Mouse (Mus musculus) left cerebral cortex, adult 8-10 months (tissue): ENCODE results near the gene Calcoco2. TPM values are rescaled to one million over a fixed set of nuclear protein-coding genes. Genes with fewer than 3 reads are reported as not detected.
A peak's percentile ranks its signal among the peaks of the same experiment; 100 is the strongest.
"Not testable (repeated sequence)": the region's sequence is repeated elsewhere in the genome, so short reads cannot be mapped to it uniquely, and the experiment has no call there.

Experiments used
- DNase-seq, 2 experiments: peaks; one replicate each; pipeline ENCODE4 v3.0.0; 2022; ENCODE audit warnings: low spot score in 2 of 2
- total RNA-seq, 4 experiments: library from RNA; stranded (reverse); gene quantifications; 2 replicates each; pipeline ENCODE4 v1.2.4; 2022

Gene Calcoco2
- total RNA-seq: not detected

DNA sequence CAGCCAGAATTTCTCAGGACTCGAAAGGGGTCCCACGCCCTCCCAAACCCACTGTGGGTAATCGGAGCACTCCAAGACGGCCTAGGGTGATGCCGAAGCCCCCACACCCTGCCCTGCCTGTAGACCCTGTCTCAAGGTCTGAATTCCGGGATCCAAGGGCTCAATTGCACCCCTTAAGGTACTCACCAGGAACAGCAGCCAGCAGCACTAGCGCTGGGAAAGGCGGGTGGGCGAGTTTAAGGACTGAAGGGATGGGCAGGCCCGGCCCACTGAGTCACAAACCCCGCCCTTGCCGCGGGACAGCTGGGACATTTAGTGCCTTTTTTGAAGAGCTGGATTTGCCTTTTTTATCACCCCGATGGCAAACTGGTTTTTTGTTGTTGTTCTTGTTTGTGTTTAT is at the start of gene Calcoco2:
TSS of gene Calcoco2 (minus strand) at position 214 of the 400 bp plus-strand sequence.
- DNase-seq: no peak

DNA sequence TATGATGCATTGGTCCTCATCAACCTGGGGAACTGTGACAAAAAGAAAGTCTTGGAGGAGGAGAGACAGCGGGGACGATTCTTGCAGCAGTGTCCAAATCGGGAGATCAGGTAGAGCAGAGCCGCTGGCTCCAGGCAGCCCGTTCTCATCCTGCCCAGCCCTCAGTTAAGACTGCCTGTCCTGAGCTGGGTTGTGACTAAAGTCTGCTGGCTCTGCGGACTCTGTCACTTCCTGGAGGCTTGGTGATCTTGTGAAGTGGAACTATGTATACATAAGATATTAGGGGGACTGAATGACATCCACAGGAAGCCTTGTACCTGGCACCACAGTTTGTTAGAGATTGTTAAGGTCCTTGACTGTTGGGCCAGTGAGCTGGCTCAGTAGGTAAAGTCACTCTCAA is 35.7 kb upstream of the Calcoco2 start:
- no peak for DNase-seq

DNA sequence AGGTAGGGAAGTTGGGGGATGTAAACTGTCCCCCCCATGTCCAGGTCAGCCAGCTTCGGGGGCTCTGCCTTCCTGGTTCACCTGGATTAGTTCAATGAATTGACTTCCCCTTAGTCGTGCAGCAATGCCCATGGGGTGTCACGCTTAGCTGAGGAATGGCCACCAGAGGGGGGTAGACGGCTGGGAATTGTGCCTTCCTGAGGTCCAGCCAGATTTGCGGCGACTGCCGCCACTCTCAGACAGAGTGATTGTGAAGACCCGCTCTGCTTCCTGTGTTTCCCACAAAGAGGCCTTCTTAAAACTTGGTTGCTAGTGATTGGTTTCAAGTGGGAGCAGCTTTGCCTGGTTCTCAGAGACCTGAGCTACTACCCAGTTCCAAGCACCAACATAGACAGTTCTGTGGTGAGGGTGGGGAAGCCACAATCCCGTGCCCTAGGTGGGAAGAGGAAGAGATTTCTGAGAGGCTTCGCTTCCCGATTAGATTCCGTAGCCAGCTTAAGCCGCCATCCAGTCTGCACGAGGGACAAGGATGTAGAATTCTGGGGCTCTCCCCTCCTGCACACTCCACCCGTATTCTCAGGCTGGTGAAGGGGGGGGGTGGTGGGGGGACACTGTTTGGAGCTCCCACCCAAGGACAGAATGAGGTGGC is 34.0 kb upstream of the Calcoco2 start:
- peak in 1 of 2 experiments; percentile 19 for DNase-seq

DNA sequence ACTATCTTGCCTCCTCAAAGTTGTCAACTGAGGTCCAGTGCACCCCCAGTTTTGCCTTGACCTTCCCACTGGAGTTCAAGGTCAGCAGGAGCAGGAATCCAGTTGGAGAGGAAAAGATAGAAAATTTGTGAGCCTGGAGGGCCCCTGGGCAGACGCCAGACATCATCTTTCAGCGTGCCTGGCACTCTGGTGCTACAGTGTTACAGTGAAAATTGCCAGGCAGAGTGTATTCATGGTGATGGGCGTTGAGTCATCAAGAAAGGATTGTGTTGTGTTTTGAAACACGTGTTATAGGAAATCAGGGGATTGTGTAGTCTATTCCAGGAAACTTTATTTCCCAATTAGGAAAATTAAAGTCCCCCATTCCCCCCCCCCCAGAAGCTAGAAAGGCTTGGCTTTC is 32.0 kb upstream of the Calcoco2 start:
- DNase-seq: no peak

DNA sequence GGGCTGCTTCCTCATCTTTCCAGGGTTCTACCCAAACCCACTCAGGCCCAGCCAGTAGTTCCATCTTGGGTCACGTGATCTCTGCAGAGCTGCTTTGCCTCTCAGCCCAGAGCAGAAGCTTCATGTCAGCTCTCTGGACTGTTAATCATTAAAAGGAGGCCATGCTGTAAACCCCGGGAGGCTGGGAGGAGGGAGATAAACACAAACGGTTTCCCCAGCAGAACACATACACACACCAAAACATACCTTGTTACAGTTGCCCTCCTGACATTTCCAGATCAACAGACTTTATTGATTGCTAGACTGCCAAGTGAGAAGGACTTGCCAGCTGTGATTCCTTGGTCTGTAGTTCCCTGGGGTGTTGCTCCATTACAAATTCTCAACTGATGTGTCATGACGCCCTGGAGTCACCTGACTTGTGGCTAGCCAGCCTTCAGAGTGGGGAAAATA is 29.0 kb upstream of the Calcoco2 start:
- no peak for DNase-seq

DNA sequence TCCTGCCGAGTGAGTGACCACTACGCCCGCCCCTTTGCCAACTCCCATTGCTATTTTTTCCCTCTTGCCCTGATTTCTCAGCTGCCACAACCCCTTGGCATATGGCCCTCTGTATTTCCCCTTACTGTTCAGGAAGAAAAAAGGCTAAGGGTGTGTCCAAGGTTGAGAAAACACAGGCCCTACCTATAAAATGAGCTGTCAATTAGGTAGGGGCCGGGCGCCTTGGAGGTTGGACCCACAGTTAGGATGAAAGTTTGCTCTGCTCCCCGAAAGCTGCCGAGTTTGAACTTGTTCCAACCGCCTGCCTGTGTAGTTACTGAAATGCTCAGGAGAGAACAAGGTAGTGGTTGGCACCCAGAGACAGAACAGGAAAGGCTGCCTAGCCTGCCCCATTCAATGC is 24.1 kb upstream of the Calcoco2 start:
- DNase-seq: no peak

DNA sequence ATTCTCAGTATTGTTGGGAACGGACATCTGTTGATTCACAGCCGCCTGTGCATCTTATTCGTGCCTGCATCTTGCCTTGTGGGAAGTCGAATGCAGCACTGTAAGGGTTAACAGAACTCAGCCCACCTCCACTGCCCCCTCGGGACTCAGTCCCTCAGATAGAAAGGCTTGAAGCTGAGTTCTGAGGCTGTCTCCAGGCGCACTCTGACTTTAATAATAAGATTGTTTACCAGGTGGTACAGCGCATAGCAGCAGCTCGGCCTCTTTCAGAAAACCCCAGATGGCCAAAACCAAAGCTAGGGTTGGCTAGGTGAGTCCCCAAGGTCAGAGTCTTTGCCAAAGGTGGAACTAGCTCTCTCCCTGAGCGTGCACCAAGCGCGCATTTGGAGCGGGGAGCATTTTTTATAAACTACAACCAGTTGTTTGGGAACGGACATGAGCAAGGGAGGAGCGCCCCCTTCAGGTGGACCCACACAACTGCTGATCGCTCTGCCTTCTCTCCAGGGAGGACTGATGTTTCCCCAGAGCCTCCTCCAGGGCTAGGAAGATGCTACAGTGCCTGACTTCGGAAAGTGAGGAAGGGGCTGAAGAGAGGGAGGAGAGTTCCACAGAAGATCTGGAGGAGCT is 21.6 kb upstream of the Calcoco2 start, which contains the start of gene Ttll6:
TSS of gene Ttll6 (plus strand) at position 548 of the 627 bp plus-strand sequence.
- peak in 1 of 2 experiments; percentile 12 for DNase-seq

DNA sequence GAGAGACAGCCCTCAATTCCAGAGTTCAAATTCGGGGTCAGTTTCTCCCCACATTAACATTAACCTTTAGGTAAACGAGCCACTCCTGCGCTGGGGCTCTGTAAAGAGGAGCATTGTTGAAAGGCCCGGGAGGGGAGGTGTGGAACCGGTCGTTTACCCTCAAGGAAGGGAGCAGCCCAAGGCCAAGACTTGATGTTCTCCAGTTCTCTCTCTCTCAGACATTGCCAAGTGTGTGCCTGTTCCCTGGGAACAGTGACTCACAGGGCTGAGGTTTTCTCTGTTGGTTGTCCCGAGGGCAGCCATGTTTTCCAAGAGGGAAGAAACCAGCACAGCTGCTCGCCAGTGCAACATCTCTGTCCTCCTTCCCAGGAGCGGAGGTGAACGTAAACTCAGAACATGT is 18.8 kb upstream of the Calcoco2 start:
- DNase-seq: no peak

DNA sequence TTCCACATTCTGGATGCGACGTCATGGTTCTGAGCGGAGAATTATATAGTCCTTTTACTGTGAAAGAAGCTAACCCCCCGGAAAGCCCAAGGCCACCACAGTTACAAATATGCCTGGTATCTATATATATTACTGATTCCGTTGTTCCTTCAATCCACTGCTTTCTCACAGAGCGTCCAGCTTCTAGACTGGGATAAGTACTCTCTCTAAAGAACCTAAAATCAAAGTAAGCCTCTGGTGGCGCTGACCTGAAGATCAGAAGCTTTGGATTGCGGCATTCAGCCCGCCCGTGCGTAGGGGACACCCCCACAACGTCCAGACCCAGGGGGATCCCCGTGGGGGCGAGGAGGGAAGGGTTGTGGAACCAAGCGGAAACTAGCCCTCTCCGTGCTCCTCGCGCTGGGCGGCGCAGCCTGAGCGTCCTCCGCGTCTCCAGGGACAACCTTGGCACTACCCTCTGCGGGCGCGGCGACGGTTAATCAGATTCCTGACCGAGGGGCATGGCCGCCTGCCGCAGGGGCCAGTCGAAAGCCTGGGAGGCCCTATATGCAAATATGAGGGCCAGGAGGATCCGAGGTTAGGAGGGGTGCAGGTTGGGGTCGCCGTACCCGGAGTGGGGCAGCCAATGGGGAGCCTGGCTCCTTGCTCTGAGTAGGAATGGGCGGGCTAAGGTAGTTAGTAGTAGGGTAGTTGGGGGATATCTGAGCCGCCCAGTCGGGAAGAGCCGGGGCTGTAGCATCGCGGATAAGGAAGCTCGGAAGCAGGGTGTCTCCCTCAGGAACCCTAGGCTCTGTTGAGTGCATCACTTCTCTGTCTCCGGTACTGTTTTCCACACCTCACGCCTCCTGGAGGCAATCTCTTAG is 12.5 kb upstream of the Calcoco2 start:
- DNase-seq: no peak

DNA sequence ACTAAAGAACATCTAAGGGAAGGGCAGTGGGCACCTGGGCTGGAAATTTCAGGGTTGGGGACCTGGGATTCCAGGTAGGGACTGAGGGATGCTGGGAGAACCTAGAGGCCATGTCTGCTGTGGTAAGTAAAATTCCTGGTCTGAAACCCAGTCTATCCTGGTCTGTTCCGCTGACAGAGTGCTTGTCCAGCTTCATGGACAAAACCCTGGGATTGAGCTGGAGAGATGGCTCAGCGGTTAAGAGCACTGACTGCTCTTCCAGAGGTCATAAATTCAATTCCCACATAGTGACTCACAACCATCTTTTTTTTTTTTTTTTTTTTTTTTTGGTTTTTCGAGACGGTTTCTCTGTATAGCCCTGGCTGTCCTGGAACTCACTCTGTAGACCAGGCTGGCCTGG is 11.0 kb upstream of the Calcoco2 start:
- DNase-seq: not testable (repeated sequence)

DNA sequence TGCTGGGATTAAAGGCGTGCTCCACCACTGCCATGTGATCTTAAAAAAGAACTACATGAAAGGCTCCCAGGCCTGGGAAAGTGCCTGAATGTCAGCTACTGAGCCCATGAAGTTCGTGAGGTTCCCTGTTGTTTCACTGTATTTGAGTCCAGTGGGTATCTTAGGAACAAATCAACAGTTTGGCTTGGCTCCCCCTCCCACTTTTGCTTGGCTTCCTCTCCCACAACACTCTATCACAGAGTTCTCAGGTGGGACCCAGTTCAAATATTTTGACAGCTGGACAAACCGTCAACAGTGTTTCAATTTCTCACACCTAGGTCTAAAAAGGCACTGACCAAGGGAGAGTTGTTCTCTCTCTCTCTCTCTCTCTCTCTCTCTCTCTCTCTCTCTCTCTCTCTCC is 7.6 kb upstream of the Calcoco2 start:
- no peak for DNase-seq

DNA sequence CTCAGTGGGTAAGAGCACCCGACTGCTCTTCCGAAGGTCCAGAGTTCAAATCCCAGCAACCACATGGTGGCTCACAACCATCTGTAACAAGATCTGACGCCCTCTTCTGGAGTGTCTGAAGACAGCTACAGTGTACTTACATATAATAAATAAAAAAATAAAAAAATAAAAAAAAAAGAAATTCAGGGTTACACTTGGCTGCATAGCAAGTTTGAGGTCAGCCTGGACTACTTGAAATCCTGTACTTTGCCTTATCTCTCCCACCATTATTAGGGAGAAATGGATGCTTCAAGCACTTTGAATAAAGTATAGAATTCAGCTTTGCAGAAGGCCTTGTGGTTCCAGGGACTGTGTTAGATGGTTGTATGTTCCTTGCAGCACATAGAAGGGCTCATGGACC is 5.2 kb upstream of the Calcoco2 start:
- DNase-seq: not testable (repeated sequence)

DNA sequence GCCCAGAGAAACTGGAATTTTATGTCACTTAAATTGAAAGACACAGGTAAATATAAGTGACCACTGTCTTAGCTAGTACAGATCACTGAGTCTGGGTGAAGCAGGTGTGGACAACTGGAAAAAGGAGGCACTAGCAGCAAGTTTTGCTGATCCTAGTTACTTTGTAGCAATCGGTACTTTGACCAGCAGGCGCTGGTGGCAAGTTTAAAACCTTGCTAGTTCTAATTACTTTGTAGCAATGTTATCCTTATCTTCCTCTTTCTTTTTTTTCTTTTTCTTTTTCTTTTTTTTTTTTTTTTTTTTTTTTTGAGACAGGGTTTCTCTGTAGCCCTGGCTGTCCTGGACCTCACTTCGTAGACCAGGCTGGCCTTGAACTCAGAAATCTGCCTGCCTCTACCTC is 4.4 kb upstream of the Calcoco2 start:
- DNase-seq: no peak

DNA sequence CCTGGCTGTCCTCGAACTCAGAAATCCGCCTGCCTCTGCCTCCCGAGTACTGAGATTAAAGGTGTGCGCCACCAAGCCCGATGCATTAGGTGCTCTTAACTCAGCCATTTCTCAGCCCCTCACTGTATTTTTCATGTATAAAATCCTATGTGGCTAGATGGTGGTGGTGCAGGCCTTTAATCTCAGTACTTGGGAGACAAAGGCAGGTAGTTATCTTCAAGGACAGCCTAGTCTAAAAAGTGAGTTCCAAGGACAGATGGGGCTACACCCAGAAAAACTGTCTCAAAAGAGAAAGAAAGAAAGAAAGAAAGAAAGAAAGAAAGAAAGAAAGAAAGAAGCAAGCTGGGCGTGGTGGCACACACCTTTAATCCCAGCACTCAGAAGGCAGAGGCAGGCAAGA is 3.7 kb upstream of the Calcoco2 start:
- no peak for DNase-seq

DNA sequence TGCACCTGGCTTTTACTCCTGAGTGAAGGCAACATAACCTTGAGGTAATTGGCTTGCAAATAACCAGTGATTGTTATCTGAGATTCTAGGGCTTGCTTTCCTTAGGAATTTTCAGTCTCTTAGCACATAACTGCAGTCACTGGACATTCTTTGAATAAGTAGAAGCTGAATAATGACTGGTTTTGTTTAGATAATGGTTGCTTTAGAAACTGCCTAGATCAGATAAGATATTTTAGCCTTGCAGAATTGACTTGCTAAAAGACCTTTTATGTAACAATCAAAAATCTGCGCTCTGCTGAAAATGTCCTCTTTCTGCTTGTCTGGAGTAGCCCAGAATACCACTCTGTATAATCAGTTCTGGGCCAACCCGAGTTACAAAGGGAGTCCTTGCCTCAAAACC is 2.3 kb upstream of the Calcoco2 start:
- no peak for DNase-seq

DNA sequence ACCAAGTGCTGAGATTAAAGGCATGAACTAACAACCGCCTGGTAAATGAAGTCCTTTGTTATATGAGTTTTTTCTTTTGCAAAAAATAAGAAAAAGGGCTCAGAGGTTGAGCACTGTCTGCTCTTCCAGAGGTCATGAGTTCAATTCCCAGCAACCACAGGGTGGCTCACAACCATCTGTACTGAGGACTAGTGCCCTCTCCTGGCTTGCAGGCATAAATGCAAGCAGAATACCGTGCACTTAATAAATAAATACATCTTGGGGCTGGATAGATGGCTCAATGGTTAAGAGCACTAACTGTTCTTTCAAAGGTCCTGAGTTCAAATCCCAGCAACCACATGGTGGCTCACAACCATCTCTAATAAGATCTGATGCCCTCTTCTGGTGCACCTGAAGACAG is 814 bp downstream of the Calcoco2 start:
- not testable (repeated sequence) for DNase-seq

DNA sequence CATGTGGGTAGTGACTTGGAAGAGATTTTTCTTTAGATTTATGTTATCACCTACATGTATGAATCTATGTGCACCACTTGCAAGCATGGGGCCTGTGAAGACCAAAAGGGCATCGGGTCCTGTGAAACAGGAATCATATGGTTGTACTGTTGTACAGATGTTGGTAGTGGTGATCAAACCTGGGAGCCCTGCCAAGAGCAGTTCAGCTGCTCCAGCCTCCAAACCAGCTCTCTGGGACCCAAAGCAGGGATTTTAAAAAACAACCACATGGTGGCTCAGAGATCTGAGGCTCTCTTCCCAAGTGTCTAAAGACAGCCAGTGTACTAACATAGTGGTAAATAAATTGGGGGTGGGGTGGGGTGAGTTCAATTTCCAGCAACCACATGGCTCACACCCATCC is 3.4 kb downstream of the Calcoco2 start:
- no peak for DNase-seq

DNA sequence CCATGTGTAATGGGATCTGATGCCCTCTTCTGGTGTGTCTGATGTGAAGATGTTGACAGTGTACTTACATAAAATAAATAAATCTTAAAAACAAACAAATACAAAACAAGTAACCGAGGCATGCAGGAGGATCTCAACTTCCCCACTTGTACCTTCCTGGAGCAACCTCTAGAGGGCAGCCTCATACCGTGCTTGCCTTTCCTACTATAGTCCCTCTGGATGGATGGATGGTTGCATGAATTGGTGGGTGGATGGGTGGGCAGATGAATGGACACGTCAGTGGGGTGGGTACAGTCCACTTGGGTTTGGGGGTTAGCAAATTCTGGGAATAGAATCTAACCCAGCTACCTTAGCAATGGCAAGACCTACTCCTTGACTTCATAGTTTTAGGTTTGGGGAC is 18.4 kb downstream of the Calcoco2 start:
- peak in 1 of 2 experiments; percentile 19 for DNase-seq

DNA sequence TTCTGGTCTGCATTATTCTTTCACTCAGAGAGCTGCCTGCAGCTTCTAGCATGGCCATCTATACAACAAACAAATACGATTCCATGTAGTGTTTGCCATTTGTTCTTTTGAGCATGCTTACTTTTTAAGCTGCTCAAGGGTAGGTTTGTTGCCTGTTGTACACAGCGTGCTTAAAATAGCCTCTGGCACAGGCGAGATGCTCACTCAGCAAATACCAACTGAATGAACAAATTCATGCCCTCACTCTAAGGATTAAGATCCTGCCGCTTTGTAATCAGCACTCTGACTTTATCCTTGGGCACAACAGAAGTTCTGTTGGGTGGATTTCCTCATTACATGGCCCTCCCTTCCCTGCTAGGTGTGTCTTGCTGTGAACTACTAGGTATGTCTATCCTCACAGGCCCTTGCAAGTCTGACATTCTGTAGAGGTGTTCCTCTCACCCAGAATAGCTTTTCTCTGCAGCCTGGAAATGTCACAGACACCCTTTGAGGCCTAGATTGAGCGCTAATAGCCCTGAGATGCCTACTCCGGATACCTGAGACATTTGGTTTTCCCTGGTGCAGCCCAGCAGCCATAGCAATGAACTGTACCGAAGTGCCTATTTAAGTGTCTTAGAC is 19.0 kb downstream of the Calcoco2 start:
- no peak for DNase-seq

DNA sequence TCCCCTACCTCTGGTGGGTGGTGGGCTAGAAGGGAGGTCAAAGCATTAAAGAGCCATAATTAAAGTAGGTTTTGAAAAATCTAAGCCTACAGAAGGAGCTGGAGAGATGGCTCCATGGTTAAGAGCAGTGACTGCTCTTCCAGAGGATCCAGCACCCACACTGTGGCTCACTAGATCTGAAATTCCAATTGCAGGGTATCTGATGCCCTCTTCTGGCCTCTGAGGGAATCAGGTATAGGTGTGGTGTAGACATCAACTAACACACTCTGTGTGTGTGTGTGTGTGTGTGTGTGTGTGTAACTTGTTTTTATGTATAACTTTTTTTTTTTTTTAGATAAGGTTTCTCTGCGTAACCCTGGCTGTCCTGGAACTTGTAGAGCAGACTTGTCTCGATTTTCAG is 20.7 kb downstream of the Calcoco2 start:
- DNase-seq: no peak

DNA sequence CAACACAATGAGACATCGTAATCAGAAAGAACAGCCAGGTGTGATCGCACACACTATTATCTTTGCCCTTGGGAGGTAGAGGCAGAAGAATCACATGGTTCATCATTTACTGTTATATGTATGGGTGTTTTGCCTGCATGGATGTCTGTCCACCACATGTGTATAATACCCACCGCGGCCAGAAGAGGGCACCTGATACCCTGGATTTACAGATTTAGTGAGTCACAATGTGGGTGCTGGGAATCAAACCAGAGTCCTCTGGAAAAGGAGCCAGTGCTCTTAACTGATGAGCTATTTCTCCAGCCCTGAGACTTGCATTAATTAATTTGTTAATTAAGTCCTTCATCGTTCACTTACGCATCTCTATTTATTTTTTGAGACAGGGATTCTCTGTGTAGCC is 23.8 kb downstream of the Calcoco2 start:
- no peak for DNase-seq

DNA sequence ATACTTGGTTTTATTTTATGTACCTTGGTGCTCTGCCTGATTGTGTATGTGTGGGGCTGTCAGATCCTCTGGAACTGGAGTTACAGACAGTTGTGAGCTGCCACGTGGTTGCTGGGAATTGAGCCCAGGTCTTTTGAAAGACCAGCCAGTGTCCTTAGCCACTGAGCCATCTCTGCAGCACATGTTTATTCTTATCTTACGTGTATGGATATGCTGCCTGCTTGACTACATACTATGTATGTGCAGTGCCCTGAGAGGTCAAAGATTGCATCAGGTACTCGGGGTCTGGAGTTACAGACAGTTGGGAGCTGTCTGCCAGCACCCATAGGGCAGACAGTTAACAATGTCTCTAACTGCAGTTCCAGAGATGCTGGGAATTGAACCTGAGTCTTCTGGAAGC is 29.1 kb downstream of the Calcoco2 start:
- no peak for DNase-seq
